Mouse (Mus musculus): ENCODE measurements around the gene Adamts20. TPM values are rescaled to one million over a fixed set of nuclear protein-coding genes. Genes with fewer than 3 reads are reported as not detected.

The Adamts20 gene
- total RNA-seq, 2 experiments from 2014 or later = 13.6 to 17.5 TPM

GRCm38 (mm10) chr15:94430681-94431405 lies 34.4 kb downstream of the Adamts20 start:
- Histone ChIP-seq H3K4me3 (no peak overlapping the region), H3K27ac (peak overlapping the region; percentile 85)
- peak in 1 of 2 experiments; percentile 26 for DNase-seq (ENCODE audit: low spot score in 2 of 2)
- TF ChIP-seq CTCF (conservative IDR thresholded peaks at IDR 0.05) = no peak

GRCm38 (mm10) chr15:94428726-94429125 lies 36.5 kb downstream of the Adamts20 start:
- no peak for DNase-seq (ENCODE audit: low spot score in 2 of 2)
- TF ChIP-seq CTCF (conservative IDR thresholded peaks at IDR 0.05) = no peak
- no peak overlapping the region for H3K4me3 ChIP-seq
- H3K27ac ChIP-seq = peak overlapping the region; percentile 15; the same call in 1 of the 2 replicates

DNA sequence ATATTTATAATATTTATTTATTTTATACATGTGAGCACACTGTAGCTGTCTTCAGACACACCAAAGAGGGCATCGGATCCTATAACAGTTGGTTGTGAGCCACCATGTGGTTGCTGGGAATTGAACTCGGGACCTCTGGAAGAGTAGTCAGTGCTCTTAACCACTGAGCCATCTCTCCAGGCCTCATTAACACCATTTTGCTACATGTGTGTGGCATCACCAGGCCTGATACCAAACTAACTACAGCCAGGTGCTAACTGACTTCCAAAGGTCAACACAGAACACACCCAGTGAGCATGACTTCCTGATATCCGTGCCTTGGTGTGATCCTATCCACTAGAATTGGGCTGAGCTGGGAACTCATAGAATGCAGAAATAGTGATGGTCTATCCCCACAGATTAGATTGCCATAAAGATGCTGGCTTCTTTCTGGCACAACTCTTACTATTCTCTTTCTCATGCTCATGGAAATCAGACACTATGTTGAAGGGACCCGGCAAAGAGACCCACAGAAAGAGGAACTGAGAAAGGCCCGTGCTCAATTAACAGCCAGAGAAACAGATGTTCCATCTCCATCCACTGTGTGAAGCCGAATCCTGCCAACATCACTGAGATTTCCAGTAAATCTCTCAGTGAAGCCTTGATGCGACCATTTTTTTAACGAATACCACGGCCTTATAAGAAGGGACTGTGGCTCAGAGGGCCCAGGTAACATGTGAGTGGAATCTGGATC lies 37.6 kb downstream of the Adamts20 start:
- Histone ChIP-seq H3K27ac (no peak overlapping the region; the same call in 1 of the 2 replicates), H3K4me3 (no peak overlapping the region)
- no peak for DNase-seq (ENCODE audit: low spot score in 2 of 2)
- TF ChIP-seq CTCF (conservative IDR thresholded peaks at IDR 0.05) = no peak

DNA sequence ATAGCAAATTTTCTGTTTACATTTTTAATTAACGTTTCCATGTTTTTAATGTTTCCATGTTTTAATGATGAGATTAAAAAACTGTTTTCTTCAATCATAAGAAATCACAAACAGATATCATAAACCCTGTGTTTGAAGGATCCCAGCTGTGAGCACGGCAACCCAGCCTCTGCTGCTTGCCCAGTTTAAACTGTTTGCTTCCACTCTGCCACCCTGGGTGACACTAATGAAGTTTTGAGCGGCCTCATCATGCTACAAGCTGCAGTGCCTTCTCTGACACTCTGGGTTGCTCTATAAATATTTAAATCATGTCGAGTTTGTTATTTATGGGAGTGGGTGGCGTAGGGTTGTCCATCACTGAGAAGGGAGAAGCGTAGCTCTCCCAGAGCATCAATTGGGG lies 44.7 kb downstream of the Adamts20 start:
- no peak for DNase-seq (ENCODE audit: low spot score in 2 of 2)
- Histone ChIP-seq H3K27ac (peak overlapping the region; percentile 28; the same call in 1 of the 2 replicates), H3K4me3 (no peak overlapping the region)
- TF ChIP-seq CTCF (conservative IDR thresholded peaks at IDR 0.05) = no peak

DNA sequence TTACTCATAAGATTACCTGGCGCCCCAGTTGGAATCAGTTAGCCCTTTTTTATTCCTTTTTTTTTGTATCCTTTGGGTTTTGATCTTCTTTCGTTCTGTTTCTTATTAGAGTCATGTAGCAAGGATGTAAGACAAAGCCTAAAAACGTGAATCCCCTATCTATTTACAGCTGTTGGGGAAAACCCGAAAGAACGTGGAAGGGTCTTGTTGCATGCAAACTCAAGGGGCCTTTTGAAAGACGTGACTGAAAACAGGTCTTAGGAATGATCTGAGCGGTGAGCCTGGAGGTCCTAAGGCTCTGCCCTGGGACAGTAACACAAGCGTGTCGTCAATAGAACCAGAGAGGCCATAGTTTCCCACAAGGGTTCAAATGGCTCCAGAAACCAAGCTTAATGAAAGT lies 46.1 kb downstream of the Adamts20 start:
- no peak for DNase-seq (ENCODE audit: low spot score in 2 of 2)
- no peak overlapping the region for H3K27ac ChIP-seq
- TF ChIP-seq CTCF (conservative IDR thresholded peaks at IDR 0.05) = no peak
- H3K4me3 ChIP-seq = no peak overlapping the region

DNA sequence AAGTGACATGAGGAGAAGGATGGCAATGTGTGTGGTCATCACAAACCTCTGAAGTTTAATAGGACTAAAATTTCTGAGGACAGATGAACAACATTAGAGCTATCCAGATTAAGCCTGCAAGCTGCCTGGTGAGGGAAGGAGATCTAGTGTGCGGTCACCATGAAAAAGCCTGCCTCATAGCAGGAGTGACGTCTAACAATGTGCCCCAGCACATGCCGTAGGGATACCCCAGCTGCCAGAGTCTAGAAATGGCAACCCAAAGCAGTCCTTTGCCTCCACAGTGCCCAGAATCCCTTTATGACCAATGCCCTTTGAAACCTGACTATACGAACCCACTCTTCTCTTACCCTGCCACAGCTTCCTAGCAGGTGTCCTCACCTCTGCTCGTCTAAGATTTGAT lies 46.8 kb downstream of the Adamts20 start:
- H3K27ac ChIP-seq = no peak overlapping the region
- TF ChIP-seq CTCF (conservative IDR thresholded peaks at IDR 0.05) = no peak
- H3K4me3 ChIP-seq = no peak overlapping the region
- DNase-seq (ENCODE audit: low spot score in 2 of 2) = no peak

DNA sequence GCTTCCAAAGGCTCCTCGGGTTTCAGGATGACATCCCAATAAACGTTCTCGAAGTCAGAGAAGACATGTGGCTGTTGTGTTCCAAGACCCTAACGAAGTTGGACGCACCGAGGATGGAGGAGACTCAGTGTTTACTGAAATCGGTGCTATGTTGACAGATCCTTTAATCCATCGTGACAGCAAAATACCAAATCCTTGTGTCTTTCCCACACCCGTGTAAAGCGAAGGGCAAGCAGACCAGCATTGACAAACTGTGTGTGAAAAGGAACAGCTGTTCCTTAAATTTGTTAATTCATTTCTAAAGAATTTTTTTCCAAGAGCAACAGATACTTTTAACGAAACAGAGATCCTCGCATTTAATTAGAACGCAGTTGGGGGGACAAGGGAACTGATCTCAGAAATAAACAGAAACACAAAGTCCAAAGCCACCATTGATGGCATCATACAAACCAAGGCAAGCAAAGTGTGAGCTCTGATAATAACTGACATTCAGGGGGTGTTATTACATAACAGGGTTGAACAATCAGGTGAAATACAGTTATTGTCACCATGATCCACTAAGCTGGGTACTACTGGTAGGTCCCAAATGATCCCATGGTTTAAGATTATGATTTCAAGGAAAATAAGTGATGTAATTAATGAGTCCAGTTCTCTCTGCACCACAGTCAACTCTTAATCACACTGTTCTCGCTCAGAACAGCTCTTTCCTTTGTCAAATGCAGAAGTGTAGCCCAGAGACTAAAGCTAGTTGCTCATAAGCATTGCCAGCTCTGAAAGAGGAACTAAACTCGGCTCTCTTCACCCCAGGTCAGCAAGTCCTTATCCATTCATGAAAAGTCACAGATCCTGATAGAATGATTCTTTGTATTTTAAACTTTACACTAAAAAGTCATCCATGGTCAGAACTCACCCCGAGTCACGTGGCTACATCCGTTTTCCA lies 47.7 kb downstream of the Adamts20 start:
- H3K27ac ChIP-seq = no peak overlapping the region
- DNase-seq (ENCODE audit: low spot score in 2 of 2) = no peak
- no peak for TF ChIP-seq CTCF (conservative IDR thresholded peaks at IDR 0.05)
- H3K4me3 ChIP-seq = no peak overlapping the region

DNA sequence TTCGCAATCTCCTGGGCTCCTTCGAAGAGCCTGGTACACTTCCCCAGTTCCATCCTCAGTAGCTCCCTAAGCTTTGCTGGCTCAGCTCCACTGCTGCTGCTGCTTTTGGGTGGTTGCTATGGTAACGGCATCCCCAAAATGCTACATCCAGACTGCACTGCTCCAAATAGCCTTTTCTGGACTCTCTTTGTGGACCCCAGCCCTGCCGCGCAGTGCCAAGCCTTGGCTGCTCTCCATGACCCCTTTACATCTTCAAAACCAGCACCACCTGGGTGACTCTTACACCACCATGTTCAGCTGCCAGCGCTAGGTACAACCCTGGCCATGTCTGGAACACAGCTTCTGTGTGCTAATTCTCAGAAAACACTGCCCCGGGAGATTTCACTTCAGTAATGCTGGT lies 55.4 kb downstream of the Adamts20 start:
- H3K4me3 ChIP-seq = peak overlapping the region; percentile 23; the same call in 1 of the 2 replicates
- TF ChIP-seq CTCF (conservative IDR thresholded peaks at IDR 0.05) = no peak
- DNase-seq (ENCODE audit: low spot score in 2 of 2) = peak; percentile 59 to 80
- H3K27ac ChIP-seq = peak overlapping the region; percentile 64

DNA sequence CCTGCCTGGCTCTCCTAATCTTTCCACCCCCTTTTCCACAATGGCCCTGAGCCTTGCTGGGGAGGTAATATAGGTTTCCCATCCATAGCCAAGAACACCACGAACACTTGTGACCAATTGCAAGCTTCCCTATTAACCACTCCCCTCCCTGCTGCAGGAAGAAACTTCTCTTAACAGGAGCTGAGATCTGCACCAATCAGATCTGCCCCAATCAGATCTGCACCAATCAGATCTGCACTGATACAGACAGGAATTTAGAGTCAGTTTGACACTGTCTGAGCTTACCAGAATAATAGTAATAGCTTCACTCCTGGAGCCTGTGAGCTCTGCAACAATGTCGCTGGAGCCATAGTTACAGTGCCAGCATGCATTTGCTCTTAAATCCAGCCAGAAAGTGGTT lies 58.9 kb downstream of the Adamts20 start:
- TF ChIP-seq CTCF (conservative IDR thresholded peaks at IDR 0.05) = no peak
- Histone ChIP-seq H3K4me3 (no peak overlapping the region), H3K27ac (no peak overlapping the region)
- no peak for DNase-seq (ENCODE audit: low spot score in 2 of 2)

DNA sequence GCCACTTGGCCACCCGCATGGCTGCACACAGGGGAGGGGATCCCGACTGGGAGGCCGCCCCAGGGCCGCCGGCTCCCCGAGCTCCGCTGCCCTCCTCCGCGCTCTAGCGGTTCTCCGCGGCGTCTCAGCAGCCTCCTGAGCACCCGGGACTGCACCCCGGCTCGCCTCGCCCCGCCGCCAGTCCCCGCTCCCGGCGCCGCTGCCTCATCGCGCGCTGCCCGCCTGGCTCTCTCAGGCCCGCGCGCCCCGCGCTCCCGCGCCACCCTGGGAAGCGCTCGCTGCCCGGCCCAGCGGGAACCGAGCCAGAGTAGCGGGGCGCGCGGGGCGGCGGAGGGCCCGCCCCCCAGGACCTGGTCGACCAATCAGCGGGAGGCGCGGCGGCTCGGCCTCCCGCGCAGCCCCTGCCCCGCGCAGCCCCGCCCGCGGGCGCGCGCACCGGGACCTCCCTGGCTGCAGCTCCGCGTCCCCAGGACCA lies 61.1 kb downstream of the Adamts20 start:
- Histone ChIP-seq H3K4me3 (peak overlapping the region; percentile 89), H3K27ac (peak overlapping the region; percentile 90)
- DNase-seq (ENCODE audit: low spot score in 2 of 2) = peak; percentile 87 to 93
- TF ChIP-seq CTCF (conservative IDR thresholded peaks at IDR 0.05) = peak; percentile 27

DNA sequence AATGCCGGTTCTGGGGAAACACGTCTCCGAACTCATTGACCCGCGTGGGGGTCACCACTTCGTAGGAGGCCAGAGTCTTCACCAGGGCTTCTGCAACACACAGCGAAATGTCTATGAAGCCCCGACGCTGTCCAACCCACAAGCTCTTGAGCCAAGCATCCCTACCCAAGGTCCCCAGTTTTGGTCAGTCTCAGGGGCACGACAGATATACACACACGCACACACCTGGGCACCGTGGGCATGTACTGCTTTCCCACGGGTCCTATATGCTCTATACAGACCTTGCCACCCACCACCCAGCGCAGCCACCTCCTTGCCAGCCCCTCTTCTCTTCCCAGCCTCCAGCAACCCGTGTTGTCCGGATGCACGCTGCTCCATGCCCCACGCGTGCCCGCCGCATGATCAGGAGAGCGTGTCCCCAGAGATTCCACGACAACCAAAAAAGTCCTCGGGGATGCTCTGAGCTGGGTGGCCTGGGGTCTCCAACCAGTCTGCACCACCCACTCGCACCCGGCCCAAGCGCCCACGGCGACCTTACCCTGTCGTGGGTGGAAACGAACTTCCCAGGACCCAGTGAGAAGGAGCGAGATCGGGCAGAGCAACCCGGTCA lies 61.7 kb downstream of the Adamts20 start:
- no peak for TF ChIP-seq CTCF (conservative IDR thresholded peaks at IDR 0.05)
- H3K4me3 ChIP-seq = peak overlapping the region; percentile 89
- no peak for DNase-seq (ENCODE audit: low spot score in 2 of 2)
- peak overlapping the region; percentile 90 for H3K27ac ChIP-seq

DNA sequence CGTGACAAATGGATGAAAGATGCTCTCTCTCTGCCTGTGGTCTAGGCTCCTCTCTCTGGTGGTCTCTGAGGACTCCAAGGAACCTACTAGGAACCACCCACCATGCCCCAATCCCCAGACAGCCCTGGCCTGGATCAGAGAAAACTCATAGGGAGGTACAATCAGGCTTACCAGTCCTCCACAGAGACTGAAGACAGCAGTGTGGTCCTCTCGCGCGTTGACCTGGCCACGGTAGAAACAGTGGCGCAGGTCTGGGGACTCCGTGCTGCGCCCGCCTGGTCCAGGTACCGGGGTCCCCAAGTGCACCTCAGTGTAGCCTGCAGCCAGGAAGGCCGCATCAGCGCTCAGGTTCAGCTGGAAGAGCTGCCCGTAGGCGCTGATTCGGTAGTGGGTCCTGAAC lies 62.2 kb downstream of the Adamts20 start:
- TF ChIP-seq CTCF (conservative IDR thresholded peaks at IDR 0.05) = no peak
- H3K27ac ChIP-seq = peak overlapping the region; percentile 90
- peak overlapping the region; percentile 89 for H3K4me3 ChIP-seq
- DNase-seq (ENCODE audit: low spot score in 2 of 2) = no peak
